Mouse (Mus musculus) brain, embryonic 14.5 days (tissue): Measurements from ENCODE around the gene Nod1.

Experiments
- CTCF ChIP-seq: fragments of 200-500 bp; IDR thresholded peaks from 2 replicates; pipeline ENCODE4 v1.5.1; 2012; ENCODE audit warnings: inconsistent platforms, mild to moderate bottlenecking, moderate library complexity, borderline replicate concordance; ENCODE audit not compliant: insufficient read depth, insufficient read length; ENCODE audit errors: extremely low read depth
- POLR2A ChIP-seq: fragments of 200-500 bp; IDR thresholded peaks from 2 replicates; pipeline ENCODE4 v1.6.1; 2012; ENCODE audit warnings: mild to moderate bottlenecking, inconsistent platforms, borderline replicate concordance; ENCODE audit not compliant: poor library complexity, insufficient read depth, insufficient read length, severe bottlenecking; ENCODE audit errors: extremely low read depth

DNA sequence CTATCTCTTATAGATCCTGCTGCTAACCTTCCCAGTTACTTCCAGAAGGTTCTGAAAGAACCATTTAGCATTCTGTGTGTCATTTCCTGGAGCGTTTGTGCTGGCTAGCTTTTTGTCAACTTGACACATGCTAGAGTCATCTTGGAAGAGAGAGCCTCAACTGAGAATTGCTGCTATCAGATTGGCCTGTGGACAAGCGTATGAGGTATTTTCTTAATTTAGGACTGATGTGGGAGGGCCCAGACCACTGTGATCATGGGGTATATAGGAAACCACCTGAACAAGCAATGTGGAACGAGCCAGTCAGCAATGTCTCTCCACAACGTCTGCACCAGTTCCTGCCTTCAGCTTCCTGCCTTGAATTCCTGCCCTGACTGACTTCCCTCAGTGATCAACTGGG lies 31.1 kb upstream of the Nod1 start:
- TF ChIP-seq CTCF = no peak
- TF ChIP-seq POLR2A = no peak
